Mouse (Mus musculus) large intestine, adult 2 months (tissue): ENCODE measurements around the gene Polm. TPM values are rescaled to one million over a fixed set of nuclear protein-coding genes. Genes with fewer than 3 reads are reported as not detected.
A peak's percentile ranks its signal among the peaks of the same experiment; 100 is the strongest.

Experiments
- DNase-seq: peaks from one replicate; pipeline ENCODE4 v3.0.0-alpha.2; 2012; ENCODE audit warnings: low read depth, low spot score
- WGBS: fragments of 180-500 bp; shearing (Covaris S2); methylation state at CpG from one replicate; pipeline ENCODE4 v1.1.7; 2018; 5-methylcytosine and 5-hydroxymethylcytosine counted together
- polyA plus RNA-seq: library from polyadenylated mRNA; depleted of rRNA; stranded (reverse); fragments of >200 nt; gene quantifications from 2 replicates; pipeline ENCODE4 v1.2.3, GENCODE M21; 2012; rRNA removed

The Polm gene
- polyA plus RNA-seq, 1 experiment: 30.8 TPM

GRCm38 (mm10) chr11:5787671-5788055 is 50.2 kb downstream of the Polm start:
- WGBS: 29% methylated on average over 8 of the region's 8 CpGs
- no peak for DNase-seq

- no peak for DNase-seq
These were observed 52.1 kb downstream of the Polm start for GRCm38 (mm10) chr11:5785732-5786131.

- WGBS: 25% methylated on average over 8 of the region's 8 CpGs
- DNase-seq: peak; percentile 75
These were observed 55.4 kb downstream of the Polm start for GRCm38 (mm10) chr11:5782199-5782944.

GRCm38 (mm10) chr11:5780035-5780499 is 57.7 kb downstream of the Polm start:
- 90% methylated on average over 6 of the region's 6 CpGs for WGBS
- DNase-seq: no peak

- 74% methylated on average over 2 of the region's 2 CpGs for WGBS
- no peak for DNase-seq
These were observed 59.3 kb downstream of the Polm start for GRCm38 (mm10) chr11:5778481-5778880.

Other genes with a start within 250 kb of the Polm start
- gene Mrps24, start 122.3 kb downstream of the Polm start, polyA plus RNA-seq: 150 and 188 TPM in 2 replicates
- gene Urgcp, start 75.6 kb downstream of the Polm start, polyA plus RNA-seq: 26.0 and 34.9 TPM in 2 replicates
- 122 and 136 TPM in 2 replicates for gene Dbnl, start 49.5 kb downstream of the Polm start, polyA plus RNA-seq
- gene Pgam2, start 34.3 kb downstream of the Polm start, polyA plus RNA-seq: 0.91 and 1.3 TPM in 2 replicates
- 16.2 and 22.5 TPM in 2 replicates for gene Aebp1, start 23.9 kb upstream of the Polm start, polyA plus RNA-seq
- gene Pold2, start 40.3 kb upstream of the Polm start, polyA plus RNA-seq: 153 and 179 TPM in 2 replicates
- gene Myl7, start 60.8 kb upstream of the Polm start, polyA plus RNA-seq: 17.3 and 23.4 TPM in 2 replicates
- 0.42 and 0.66 TPM in 2 replicates for gene Gck, start 112.1 kb upstream of the Polm start, polyA plus RNA-seq
- gene Ykt6, start 117.7 kb upstream of the Polm start, polyA plus RNA-seq: 85.2 and 96.1 TPM in 2 replicates
- 2.2 and 5.0 TPM in 2 replicates for gene Camk2b, start 228.3 kb upstream of the Polm start, polyA plus RNA-seq